Mouse (Mus musculus) lung, embryonic 16.5 days (tissue): ENCODE results near the gene Ppard. TPM values are rescaled to one million over a fixed set of nuclear protein-coding genes. Genes with fewer than 3 reads are reported as not detected.

Experiments used
- ATAC-seq: fragments of 200-750 bp; cut with Nextera tagmentation; 2 replicates; pipeline ENCODE4 v1.8.0; 2017; ENCODE audit warnings: low read depth, mild to moderate bottlenecking, moderate library complexity
- H3K27ac ChIP-seq: fragments of 300-500 bp; sonication (generic); 2 replicates; pipeline ENCODE4 v1.5.1; 2014; ENCODE audit warnings: mild to moderate bottlenecking, control low read depth, low read length
- H3K27me3 ChIP-seq: fragments of 300-500 bp; sonication (generic); 2 replicates; pipeline ENCODE4 v1.6.1; 2014; ENCODE audit warnings: low read depth, low read length, mixed read lengths; ENCODE audit not compliant: control insufficient read depth, insufficient read depth
- H3K36me3 ChIP-seq: fragments of 300-500 bp; sonication (generic); 2 replicates; pipeline ENCODE4 v1.6.1; 2014; ENCODE audit warnings: low read length; ENCODE audit not compliant: control insufficient read depth, insufficient read depth
- H3K4me1 ChIP-seq: fragments of 300-500 bp; sonication (generic); replicated peaks from 2 replicates; pipeline ENCODE4 v1.6.1; 2014; ENCODE audit warnings: low read length, mixed read lengths; ENCODE audit not compliant: control insufficient read depth, insufficient read depth
- H3K4me2 ChIP-seq: fragments of 300-500 bp; sonication (generic); 2 replicates; pipeline ENCODE4 v1.6.1; 2014; ENCODE audit warnings: low read depth, low read length, control low read depth
- H3K4me3 ChIP-seq: fragments of 300-500 bp; sonication (generic); 2 replicates; pipeline ENCODE4 v1.5.1; 2014; ENCODE audit warnings: mild to moderate bottlenecking, low read length, control low read depth
- H3K9ac ChIP-seq: fragments of 300-500 bp; sonication (generic); 2 replicates; pipeline ENCODE4 v1.6.1; 2014; ENCODE audit warnings: low read length, control low read depth
- H3K9me3 ChIP-seq: fragments of 300-500 bp; sonication (generic); 2 replicates; pipeline ENCODE4 v1.6.1; 2016; ENCODE audit warnings: low read length; ENCODE audit not compliant: control insufficient read depth
- WGBS: fragments of 180-500 bp; shearing (Covaris S2); extraction: QIAGEN DNeasy Blood & Tissue Kit; methylation state at CpG from one replicate; pipeline ENCODE4 v1.1.7; 2014; 5-methylcytosine and 5-hydroxymethylcytosine counted together
- polyA plus RNA-seq: library from polyadenylated mRNA; unstranded; fragments of >200 nt; fragmentation: Nextera tagmentation; extraction: Ambion mirVana; gene quantifications from 2 replicates; pipeline ENCODE4 v1.2.1, GENCODE M21; 2015

Gene Ppard
- polyA plus RNA-seq, 1 experiment from 2014 or later, result 2.7 TPM

DNA sequence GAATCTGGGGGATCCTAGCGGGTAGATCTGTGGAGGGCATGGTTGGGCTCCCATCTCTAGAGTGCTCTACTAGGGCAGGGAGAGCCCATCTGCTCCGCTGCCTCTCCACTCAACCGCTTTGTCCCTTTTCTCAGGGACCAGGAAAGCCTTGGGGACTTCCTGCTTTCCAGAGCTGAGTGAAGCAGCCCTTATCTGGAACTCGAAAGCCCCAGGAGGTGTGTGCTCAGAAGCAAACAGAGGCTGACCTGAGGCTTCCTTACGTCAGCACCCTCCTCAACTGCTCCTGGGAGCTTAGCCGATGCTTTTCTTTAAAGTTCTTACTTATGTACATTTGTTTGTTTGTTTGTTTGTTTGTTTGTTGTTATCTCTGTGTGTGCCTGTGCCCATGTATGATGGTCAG is 40.3 kb downstream of the Ppard start:
- Histone ChIP-seq H3K4me1 (peaks cover 36% of the 10 kb centered on the region), H3K36me3 (no peaks in the 10 kb centered on the region), H3K4me2 (no peak overlapping the region), H3K27me3 (no peaks in the 10 kb centered on the region), H3K4me3 (no peak overlapping the region), H3K9ac (peak overlapping the region; percentile 39; the same call in 1 of the 2 replicates), H3K9me3 (no peaks in the 10 kb centered on the region), H3K27ac (peak overlapping the region; percentile 89)
- ATAC-seq, result peak; percentile 37; the same call in 1 of the 2 replicates
- 53% methylated on average over 6 of the region's 6 CpGs for WGBS

DNA sequence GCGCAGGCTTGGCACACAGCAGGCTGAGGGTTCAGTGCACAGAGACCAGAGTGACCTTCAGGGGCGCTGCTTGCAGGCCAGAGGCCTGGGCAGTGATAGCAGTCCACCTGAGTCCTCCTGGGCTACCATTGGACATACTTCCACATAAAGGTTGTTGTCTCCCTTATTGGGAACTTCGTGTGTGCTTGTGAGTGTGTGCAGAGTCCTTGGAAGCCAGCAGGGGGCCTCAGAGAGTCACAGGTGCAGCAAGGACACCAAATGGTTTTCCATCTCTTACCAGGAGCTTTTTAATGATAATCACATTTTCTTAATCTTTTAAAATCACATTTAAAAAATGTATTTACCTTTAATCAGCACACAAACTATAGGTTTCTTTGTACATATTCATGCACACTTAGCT is 42.2 kb downstream of the Ppard start:
- peaks cover 42% of the 10 kb centered on the region for H3K4me1 ChIP-seq
- no peaks in the 10 kb centered on the region for H3K9me3 ChIP-seq
- H3K4me2 ChIP-seq, result no peak overlapping the region
- H3K4me3 ChIP-seq, result no peak overlapping the region
- no peak for ATAC-seq
- no peaks in the 10 kb centered on the region for H3K36me3 ChIP-seq
- WGBS, result 79% methylated on average over 3 of the region's 3 CpGs
- H3K9ac ChIP-seq, result no peak overlapping the region
- H3K27me3 ChIP-seq, result no peaks in the 10 kb centered on the region
- H3K27ac ChIP-seq, result no peak overlapping the region

DNA sequence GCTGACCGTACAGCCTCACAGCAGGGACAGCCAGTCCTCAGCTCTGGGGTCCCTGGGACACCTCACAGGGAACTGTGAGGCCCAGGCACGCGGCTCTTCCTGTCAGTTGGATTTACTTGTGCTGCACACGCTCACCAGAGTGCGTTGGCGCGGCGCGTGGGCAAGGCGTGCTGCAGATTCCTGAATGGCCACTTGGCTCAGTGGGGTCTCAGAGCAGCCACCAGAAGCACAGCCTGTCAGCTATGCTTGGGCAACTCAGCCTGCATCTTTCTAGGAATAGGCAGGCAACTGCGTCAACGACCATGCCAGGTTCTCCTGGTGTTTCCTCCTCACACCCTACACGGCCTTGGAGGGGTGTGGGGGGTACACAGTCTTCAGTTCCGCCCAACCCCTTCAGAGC is 44.7 kb downstream of the Ppard start:
- H3K4me2 ChIP-seq, result no peak overlapping the region
- H3K27me3 ChIP-seq, result no peaks in the 10 kb centered on the region
- 69% methylated on average over 14 of the region's 14 CpGs for WGBS
- no peaks in the 10 kb centered on the region for H3K9me3 ChIP-seq
- 0 out of 2 replicates have a peak overlapping the region, but pooled peaks have one; percentile 35 for H3K9ac ChIP-seq
- H3K4me3 ChIP-seq, result no peak overlapping the region
- ATAC-seq, result no peak
- no peak overlapping the region for H3K27ac ChIP-seq
- no peaks in the 10 kb centered on the region for H3K36me3 ChIP-seq
- peaks cover 38% of the 10 kb centered on the region for H3K4me1 ChIP-seq

DNA sequence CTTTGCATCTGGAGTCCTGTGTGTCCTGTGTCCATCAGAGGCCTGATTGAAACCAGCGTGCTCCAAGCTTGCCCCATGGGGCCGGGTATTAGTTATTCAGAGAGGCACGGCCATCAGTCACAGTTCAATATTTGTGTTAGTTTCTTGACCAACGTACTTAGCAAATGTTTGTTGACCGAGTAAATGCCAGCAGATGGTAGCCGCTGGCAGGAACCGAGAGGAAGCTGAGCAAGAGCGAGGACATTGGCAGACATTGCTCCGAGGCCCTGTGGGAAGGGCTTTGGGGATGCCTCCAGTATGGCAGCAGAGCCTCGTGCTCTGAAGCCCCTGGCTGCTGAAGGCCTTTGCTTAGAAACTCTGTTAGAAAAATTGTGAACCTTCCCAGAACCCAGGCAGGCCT is 45.2 kb downstream of the Ppard start:
- Histone ChIP-seq H3K27ac (peak overlapping the region; percentile 26; the same call in 1 of the 2 replicates), H3K4me3 (no peak overlapping the region), H3K4me1 (peaks cover 33% of the 10 kb centered on the region), H3K27me3 (no peaks in the 10 kb centered on the region), H3K9me3 (no peaks in the 10 kb centered on the region), H3K36me3 (no peaks in the 10 kb centered on the region), H3K4me2 (no peak overlapping the region), H3K9ac (peak overlapping the region; percentile 35; the same call in 1 of the 2 replicates)
- no peak for ATAC-seq
- 37% methylated on average over 10 of the region's 10 CpGs for WGBS

DNA sequence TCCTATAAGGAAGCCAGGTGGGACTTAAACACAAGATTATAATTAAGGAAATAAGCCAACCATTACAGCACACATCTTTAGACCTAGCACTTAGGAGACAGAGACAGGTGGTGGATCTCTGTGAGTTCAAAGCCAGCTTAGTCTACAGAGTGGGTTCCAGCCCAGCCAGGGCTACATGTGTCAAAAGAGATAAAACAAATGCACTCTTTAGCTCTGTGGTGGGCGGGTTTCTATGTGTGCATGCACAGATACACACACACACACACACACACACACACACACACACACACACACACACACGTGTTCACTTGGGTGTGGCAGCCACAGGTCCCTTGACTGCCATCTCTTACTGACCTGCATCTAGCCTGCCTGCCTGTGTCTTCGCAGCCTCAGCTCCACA is 45.7 kb downstream of the Ppard start:
- Histone ChIP-seq H3K4me3 (no peak overlapping the region), H3K27me3 (no peaks in the 10 kb centered on the region), H3K27ac (peak overlapping the region; percentile 26; the same call in 1 of the 2 replicates), H3K4me2 (no peak overlapping the region), H3K4me1 (peaks cover 29% of the 10 kb centered on the region), H3K9ac (no peak overlapping the region), H3K9me3 (no peaks in the 10 kb centered on the region), H3K36me3 (no peaks in the 10 kb centered on the region)
- 86% methylated on average over 3 of the region's 3 CpGs for WGBS
- no peak for ATAC-seq

DNA sequence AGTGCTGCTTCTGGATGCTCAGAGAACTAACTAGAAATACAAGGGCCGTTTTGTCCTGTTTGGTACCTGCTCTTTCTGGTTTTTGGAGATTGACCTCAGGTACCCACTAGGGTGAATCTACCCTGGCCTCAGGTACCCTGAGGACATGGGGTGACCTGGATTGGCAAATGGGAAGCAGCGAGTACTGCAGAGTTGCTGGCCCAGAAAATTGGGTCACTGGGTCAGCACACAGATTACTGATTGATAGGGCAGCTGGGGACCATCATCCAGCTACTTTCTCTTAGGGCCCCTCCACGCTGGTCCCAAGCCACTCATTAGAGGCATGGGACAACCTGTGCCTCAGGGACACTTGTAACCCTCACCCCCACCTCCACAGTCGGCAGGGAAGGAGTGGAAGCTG is 46.7 kb downstream of the Ppard start:
- WGBS, result 27% methylated on average over 4 of the region's 4 CpGs
- Histone ChIP-seq H3K9me3 (no peaks in the 10 kb centered on the region), H3K9ac (peak overlapping the region; percentile 37; the same call in 1 of the 2 replicates), H3K36me3 (no peaks in the 10 kb centered on the region), H3K27me3 (no peaks in the 10 kb centered on the region), H3K4me3 (no peak overlapping the region), H3K27ac (no peak overlapping the region), H3K4me2 (no peak overlapping the region), H3K4me1 (peaks cover 28% of the 10 kb centered on the region)
- ATAC-seq, result no peak

DNA sequence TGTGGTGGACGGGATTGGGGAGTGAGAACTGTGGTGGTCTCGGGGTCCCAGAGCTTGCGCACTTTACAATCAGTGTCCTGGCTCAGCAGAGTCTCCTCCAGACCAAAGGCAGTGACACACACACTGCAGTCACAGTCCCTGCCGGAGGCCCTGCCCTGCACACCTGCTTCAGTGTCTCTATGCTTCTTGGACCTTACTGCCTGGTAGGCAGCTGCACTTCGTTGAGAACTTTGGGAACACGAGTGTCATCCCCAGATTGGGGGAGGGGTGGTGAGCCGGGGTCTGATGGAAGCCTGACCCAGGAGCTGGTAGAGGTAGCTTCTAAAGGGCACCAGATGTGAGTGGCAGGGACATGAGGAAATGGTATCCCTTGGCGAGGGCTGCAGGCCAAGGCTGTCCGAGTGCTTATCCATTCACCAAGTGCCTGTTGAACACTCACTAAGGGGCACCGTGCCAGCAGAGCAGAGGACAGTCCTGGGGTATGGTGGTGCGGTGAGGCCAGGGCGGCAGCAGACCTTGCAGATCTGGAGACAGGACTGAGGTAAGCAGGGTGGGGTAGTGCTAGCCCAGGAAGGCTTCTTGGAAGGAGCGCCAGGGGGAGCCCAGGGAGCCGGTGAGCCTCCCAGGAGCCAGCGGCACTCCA is 47.4 kb downstream of the Ppard start:
- Histone ChIP-seq H3K27me3 (no peaks in the 10 kb centered on the region), H3K27ac (no peak overlapping the region), H3K4me3 (no peak overlapping the region), H3K4me2 (no peak overlapping the region), H3K4me1 (peaks cover 28% of the 10 kb centered on the region), H3K36me3 (no peaks in the 10 kb centered on the region), H3K9ac (peak overlapping the region; percentile 37; the same call in 1 of the 2 replicates), H3K9me3 (no peaks in the 10 kb centered on the region)
- peak; percentile 83 for ATAC-seq
- WGBS, result 44% methylated on average over 15 of the region's 15 CpGs

DNA sequence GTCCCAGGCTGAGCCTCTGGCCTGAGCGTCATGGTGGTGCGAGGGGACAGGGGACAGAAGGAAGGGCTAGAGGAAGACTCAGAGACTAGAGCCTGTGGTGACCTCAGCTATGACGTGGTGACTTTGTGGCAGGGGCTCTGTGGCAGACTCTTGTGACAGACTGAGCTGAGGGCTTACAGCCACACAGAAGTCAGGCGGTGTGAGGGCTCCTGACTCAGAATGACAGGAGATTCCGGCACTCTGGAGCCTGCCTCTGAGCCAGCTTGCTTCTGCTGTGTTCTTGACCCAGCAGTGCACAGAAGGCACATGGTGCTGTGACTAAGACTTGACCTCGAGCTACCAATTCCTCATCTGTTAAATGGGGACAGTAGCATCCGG is 47.9 kb downstream of the Ppard start:
- 57% methylated on average over 7 of the region's 7 CpGs for WGBS
- Histone ChIP-seq H3K27ac (no peak overlapping the region), H3K27me3 (no peaks in the 10 kb centered on the region), H3K9ac (0 out of 2 replicates have a peak overlapping the region, but pooled peaks have one; percentile 29), H3K9me3 (no peaks in the 10 kb centered on the region), H3K4me1 (peaks cover 28% of the 10 kb centered on the region), H3K4me2 (no peak overlapping the region), H3K36me3 (no peaks in the 10 kb centered on the region), H3K4me3 (no peak overlapping the region)
- peak; percentile 20 for ATAC-seq

DNA sequence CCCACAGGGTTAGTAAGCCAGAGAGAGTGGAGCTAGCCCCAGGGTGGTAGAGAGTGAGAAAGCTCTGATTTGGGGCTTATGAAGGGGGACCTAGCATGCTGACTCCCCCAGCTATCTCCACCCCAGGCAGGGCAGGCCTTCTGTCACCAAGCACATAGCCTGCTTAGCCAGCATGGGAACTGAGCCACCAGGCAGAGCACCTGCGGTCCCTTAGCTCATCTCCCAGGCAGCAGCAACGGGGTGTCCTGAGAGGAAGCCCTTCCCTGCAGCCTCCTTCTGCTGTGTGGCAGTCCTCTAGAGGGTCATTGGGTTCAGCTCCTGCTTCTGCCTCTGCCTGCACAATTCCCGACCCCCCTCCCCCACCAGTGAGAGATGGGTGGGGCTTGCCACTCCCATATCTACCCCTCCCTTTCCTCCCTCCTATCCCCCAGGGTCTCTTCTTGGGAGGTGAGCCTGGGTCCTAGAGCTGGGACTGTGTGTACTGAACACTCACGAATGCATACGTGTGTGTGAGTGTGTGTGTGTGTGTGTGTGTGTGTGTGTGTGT is 48.4 kb downstream of the Ppard start:
- peaks cover 28% of the 10 kb centered on the region for H3K4me1 ChIP-seq
- no peak overlapping the region for H3K27ac ChIP-seq
- no peak; the same call in 1 of the 2 replicates for ATAC-seq
- no peaks in the 10 kb centered on the region for H3K9me3 ChIP-seq
- H3K4me3 ChIP-seq, result no peak overlapping the region
- H3K36me3 ChIP-seq, result no peaks in the 10 kb centered on the region
- H3K4me2 ChIP-seq, result no peak overlapping the region
- H3K27me3 ChIP-seq, result no peaks in the 10 kb centered on the region
- WGBS, result 30% methylated on average over 5 of the region's 5 CpGs
- no peak overlapping the region for H3K9ac ChIP-seq
